Mouse (Mus musculus) embryonic facial prominence, embryonic 14.5 days (tissue): Measurements from ENCODE around the gene Gatad1. TPM values are rescaled to one million over a fixed set of nuclear protein-coding genes. Genes with fewer than 3 reads are reported as not detected.
"Not testable (repeated sequence)": the region's sequence is repeated elsewhere in the genome, so short reads cannot be mapped to it uniquely, and the experiment has no call there.

Experiments used
- ATAC-seq: fragments of 200-750 bp; cut with Nextera tagmentation; 2 replicates; pipeline ENCODE4 v1.8.0; 2017; ENCODE audit warnings: low read depth, moderate number of reproducible peaks, moderate TSS enrichment
- DNase-seq: peaks from one replicate; pipeline ENCODE4 v3.0.0-alpha.2; 2015; ENCODE audit warnings: low spot score
- H3K27ac ChIP-seq: fragments of 300-500 bp; sonication (generic); replicated peaks from 2 replicates; pipeline ENCODE4 v1.5.1; 2014; ENCODE audit warnings: low read depth, mild to moderate bottlenecking, low read length, moderate library complexity
- H3K27me3 ChIP-seq: fragments of 300-500 bp; sonication (generic); replicated peaks from 2 replicates; pipeline ENCODE4 v1.6.1; 2014; ENCODE audit warnings: low read length; ENCODE audit not compliant: control insufficient read depth, insufficient read depth
- H3K36me3 ChIP-seq: fragments of 300-500 bp; sonication (generic); 2 replicates; pipeline ENCODE4 v1.6.1; 2014; ENCODE audit warnings: low read length, mixed read lengths; ENCODE audit not compliant: control insufficient read depth, insufficient read depth
- H3K4me1 ChIP-seq: fragments of 300-500 bp; sonication (generic); 2 replicates; pipeline ENCODE4 v1.6.1; 2014; ENCODE audit warnings: antibody characterized with exemption, low read length; ENCODE audit not compliant: control insufficient read depth, insufficient read depth
- H3K4me2 ChIP-seq: fragments of 300-500 bp; sonication (generic); 2 replicates; pipeline ENCODE4 v1.6.1; 2014; ENCODE audit warnings: low read depth, mild to moderate bottlenecking, low read length, moderate library complexity, mixed read lengths
- H3K4me3 ChIP-seq: fragments of 300-500 bp; sonication (generic); 2 replicates; pipeline ENCODE4 v1.5.1; 2014; ENCODE audit warnings: low read depth, mild to moderate bottlenecking, low read length
- H3K9ac ChIP-seq: fragments of 300-500 bp; sonication (generic); 2 replicates; pipeline ENCODE4 v1.6.1; 2014; ENCODE audit warnings: low read depth, mild to moderate bottlenecking, low read length, moderate library complexity, mixed read lengths
- H3K9me3 ChIP-seq: fragments of 300-500 bp; sonication (generic); 2 replicates; pipeline ENCODE4 v1.6.1; 2016; ENCODE audit warnings: low read length; ENCODE audit not compliant: control insufficient read depth
- WGBS: fragments of 180-500 bp; shearing (Covaris S2); extraction: QIAGEN DNeasy Blood & Tissue Kit; methylation state at CpG from one replicate; pipeline ENCODE4 v1.1.7; 2014; 5-methylcytosine and 5-hydroxymethylcytosine counted together
- polyA plus RNA-seq: library from polyadenylated mRNA; unstranded; fragments of >200 nt; fragmentation: Nextera tagmentation; extraction: Ambion mirVana; gene quantifications from 2 replicates; pipeline ENCODE4 v1.2.1, GENCODE M21; 2014

Gene Gatad1
- polyA plus RNA-seq, 1 experiment from 2014 or later = 65.2 TPM

GRCm38 (mm10) chr5:3631512-3632271 is 25.3 kb downstream of the Gatad1 start:
- WGBS = 71% methylated on average over 16 of the region's 16 CpGs
- Histone ChIP-seq H3K27ac (no peak overlapping the region), H3K4me3 (no peak overlapping the region), H3K4me1 (no peaks in the 10 kb centered on the region), H3K9me3 (no peaks in the 10 kb centered on the region), H3K27me3 (no peaks in the 10 kb centered on the region), H3K4me2 (no peak overlapping the region), H3K36me3 (peaks cover 34% of the 10 kb centered on the region), H3K9ac (no peak overlapping the region)
- DNase-seq (no peak), ATAC-seq (no peak; the same call in 1 of the 2 replicates)

GRCm38 (mm10) chr5:3630055-3630454 is 26.9 kb downstream of the Gatad1 start:
- ATAC-seq (no peak), DNase-seq (no peak)
- H3K27ac ChIP-seq = no peak overlapping the region
- no peak overlapping the region for H3K4me2 ChIP-seq
- no peak overlapping the region for H3K4me3 ChIP-seq
- H3K27me3 ChIP-seq = no peaks in the 10 kb centered on the region
- WGBS = 83% methylated on average over 5 of the region's 5 CpGs
- no peaks in the 10 kb centered on the region for H3K9me3 ChIP-seq
- H3K4me1 ChIP-seq = no peaks in the 10 kb centered on the region
- no peak overlapping the region for H3K9ac ChIP-seq
- peaks cover 33% of the 10 kb centered on the region for H3K36me3 ChIP-seq

DNA sequence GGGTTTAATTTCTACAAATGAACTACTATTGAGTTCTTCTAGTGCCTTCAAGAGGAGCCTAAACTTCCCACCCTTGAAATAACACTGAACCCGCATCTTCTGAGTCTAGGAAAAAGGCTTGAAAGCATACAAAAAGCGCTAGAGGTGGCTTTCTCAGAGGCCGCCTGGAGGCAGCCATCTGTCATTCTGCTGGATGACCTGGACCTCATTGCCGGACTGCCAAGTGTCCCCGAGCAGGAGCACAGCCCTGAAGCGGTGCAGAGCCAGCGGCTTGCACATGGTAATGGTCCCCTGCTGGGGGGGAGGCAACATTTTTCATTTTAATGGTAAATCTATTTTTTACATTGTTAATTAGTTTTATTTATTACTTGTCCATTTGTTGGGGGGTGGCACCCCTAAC is 36.5 kb downstream of the Gatad1 start:
- no peak overlapping the region for H3K4me2 ChIP-seq
- H3K4me3 ChIP-seq = no peak overlapping the region
- no peaks in the 10 kb centered on the region for H3K4me1 ChIP-seq
- peaks cover 60% of the 10 kb centered on the region for H3K36me3 ChIP-seq
- H3K9me3 ChIP-seq = no peaks in the 10 kb centered on the region
- H3K9ac ChIP-seq = no peak overlapping the region
- DNase-seq (no peak), ATAC-seq (no peak)
- WGBS = 87% methylated on average over 7 of the region's 7 CpGs
- no peaks in the 10 kb centered on the region for H3K27me3 ChIP-seq
- H3K27ac ChIP-seq = no peak overlapping the region

DNA sequence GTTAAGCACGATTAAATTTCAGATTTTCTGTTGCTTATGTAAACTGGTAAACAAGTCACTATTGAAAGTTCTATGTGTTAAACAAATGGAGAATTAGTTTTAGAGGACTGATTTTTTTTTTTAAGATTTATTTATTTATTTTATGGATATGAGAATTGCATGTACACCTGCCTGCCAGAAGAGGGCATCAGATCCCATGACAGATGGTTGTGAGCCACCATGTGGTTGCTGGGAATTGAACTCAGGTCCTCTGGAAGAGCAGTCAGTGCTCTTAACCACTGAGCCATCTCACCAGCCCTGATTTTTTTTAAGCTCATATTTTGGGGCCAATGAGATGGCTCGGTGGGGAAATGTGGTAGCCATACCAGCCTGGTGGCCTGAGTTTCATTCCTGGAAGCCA is 45.1 kb downstream of the Gatad1 start:
- DNase-seq, ATAC-seq, H3K27ac ChIP-seq, H3K9me3 ChIP-seq, H3K4me1 ChIP-seq, H3K9ac ChIP-seq, H3K4me2 ChIP-seq, H3K27me3 ChIP-seq, H3K4me3 ChIP-seq: not testable (repeated sequence)
- peaks cover 35% of the 10 kb centered on the region for H3K36me3 ChIP-seq
- 97% methylated on average over 2 of the region's 2 CpGs for WGBS

- H3K4me2 ChIP-seq = no peak overlapping the region
Measured at GRCm38 (mm10) chr5:3609241-3609640, 47.7 kb downstream of the Gatad1 start.

GRCm38 (mm10) chr5:3607114-3607513 is 49.9 kb downstream of the Gatad1 start:
- no peak for ATAC-seq

More at GRCm38 (mm10) chr5:3609241-3609640, 47.7 kb downstream of the Gatad1 start:
- 94% methylated on average over 7 of the region's 7 CpGs for WGBS
- H3K9me3 ChIP-seq = no peaks in the 10 kb centered on the region
- no peaks in the 10 kb centered on the region for H3K4me1 ChIP-seq
- H3K36me3 ChIP-seq = peaks cover 50% of the 10 kb centered on the region
- H3K9ac ChIP-seq = no peak overlapping the region
- no peak for DNase-seq
- no peak for ATAC-seq
- H3K27me3 ChIP-seq = no peaks in the 10 kb centered on the region
- H3K4me3 ChIP-seq = no peak overlapping the region
- no peak overlapping the region for H3K27ac ChIP-seq

DNA sequence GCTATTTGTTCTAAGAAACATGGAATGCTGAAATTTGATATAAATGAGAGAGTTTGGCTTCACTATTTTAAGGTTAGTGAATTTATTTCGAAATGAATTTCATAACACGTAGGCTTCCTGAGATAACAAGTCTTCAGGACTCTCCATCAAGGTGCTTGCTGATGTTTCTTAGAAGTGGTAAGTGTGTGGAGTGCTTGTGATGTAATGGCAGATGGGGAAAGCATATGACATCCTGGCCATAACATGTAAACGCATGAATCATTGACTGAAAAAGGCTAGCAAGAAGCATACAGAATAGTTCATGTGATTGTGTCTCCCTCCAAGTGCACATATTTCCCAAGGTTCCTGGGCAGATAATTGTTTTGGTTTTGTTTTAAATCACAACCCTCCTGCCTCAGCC is 56.2 kb downstream of the Gatad1 start:
- Histone ChIP-seq H3K4me3 (no peak overlapping the region), H3K9me3 (no peaks in the 10 kb centered on the region), H3K27me3 (no peaks in the 10 kb centered on the region), H3K9ac (no peak overlapping the region), H3K36me3 (peaks cover 17% of the 10 kb centered on the region), H3K4me1 (no peaks in the 10 kb centered on the region), H3K4me2 (no peak overlapping the region), H3K27ac (no peak overlapping the region)
- WGBS = 92% methylated on average over 3 of the region's 3 CpGs
- DNase-seq (no peak), ATAC-seq (no peak)

More at GRCm38 (mm10) chr5:3607114-3607513, 49.9 kb downstream of the Gatad1 start:
- Histone ChIP-seq H3K27me3 (no peaks in the 10 kb centered on the region), H3K4me2 (no peak overlapping the region), H3K9ac (no peak overlapping the region), H3K4me3 (no peak overlapping the region), H3K9me3 (no peaks in the 10 kb centered on the region), H3K36me3 (peaks cover 50% of the 10 kb centered on the region), H3K4me1 (no peaks in the 10 kb centered on the region), H3K27ac (no peak overlapping the region)
- WGBS = 94% methylated on average over 9 of the region's 9 CpGs
- DNase-seq = no peak

GRCm38 (mm10) chr5:3600298-3600697 is 56.7 kb downstream of the Gatad1 start:
- Histone ChIP-seq H3K9me3 (no peaks in the 10 kb centered on the region), H3K27ac (no peak overlapping the region), H3K4me1 (peaks cover 2% of the 10 kb centered on the region; the same call in 1 of the 2 replicates), H3K9ac (no peak overlapping the region), H3K27me3 (no peaks in the 10 kb centered on the region), H3K36me3 (peaks cover 13% of the 10 kb centered on the region), H3K4me2 (no peak overlapping the region), H3K4me3 (no peak overlapping the region)
- DNase-seq (no peak), ATAC-seq (no peak)
- 82% methylated on average over 1 of the region's 1 CpGs for WGBS

DNA sequence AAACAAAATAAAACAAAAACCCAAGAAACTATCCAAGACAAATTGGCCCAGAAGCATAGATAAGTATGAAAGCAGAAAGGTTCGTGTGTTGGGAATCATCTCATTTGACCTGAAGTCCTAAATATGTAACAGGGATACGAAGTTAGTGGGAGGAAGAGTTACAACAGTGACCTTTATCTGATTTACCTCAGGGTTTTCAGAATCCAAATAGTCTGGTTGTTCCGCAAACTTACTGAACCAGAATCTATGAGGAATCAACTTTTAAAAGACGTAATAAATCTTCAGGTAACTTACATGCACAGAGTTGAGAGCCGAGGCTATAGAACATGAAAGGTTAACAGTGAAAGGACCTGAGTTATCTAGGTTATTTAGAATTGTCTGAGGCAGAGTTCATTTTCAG is 58.2 kb downstream of the Gatad1 start:
- Histone ChIP-seq H3K4me1 (peaks cover 4% of the 10 kb centered on the region; the same call in 1 of the 2 replicates), H3K9me3 (no peaks in the 10 kb centered on the region), H3K9ac (no peak overlapping the region), H3K36me3 (no peaks in the 10 kb centered on the region), H3K27me3 (no peaks in the 10 kb centered on the region), H3K27ac (no peak overlapping the region), H3K4me2 (no peak overlapping the region), H3K4me3 (no peak overlapping the region)
- WGBS = 92% methylated on average over 5 of the region's 5 CpGs
- DNase-seq (no peak), ATAC-seq (no peak)
